Mouse (Mus musculus) MEL (cell line): Measurements from ENCODE around the gene Gpm6b.

Experiments
- BHLHE40 ChIP-seq: IDR thresholded peaks from 2 replicates; pipeline ENCODE4 v1.6.1; 2012; ENCODE audit warnings: low read depth, mild to moderate bottlenecking, inconsistent platforms, low read length, improper control_type of control experiment, borderline replicate concordance
- CTCF ChIP-seq, 3 experiments: IDR thresholded peaks in 2 of 3; conservative IDR thresholded peaks in 1 of 3; 2 replicates each; pipeline ENCODE4 v1.5.1; 2011 to 2012; ENCODE audit warnings: low read length in 3 of 3, low read depth in 2 of 3, mild to moderate bottlenecking in 2 of 3, improper control_type of control experiment in 1 of 3, inconsistent platforms in 1 of 3, mixed read lengths in 1 of 3, moderate library complexity in 1 of 3; ENCODE audit not compliant: control insufficient read depth in 1 of 3, insufficient read depth in 1 of 3, poor library complexity in 1 of 3, severe bottlenecking in 1 of 3
- EP300 ChIP-seq, 2 experiments: IDR thresholded peaks; 2 replicates each; pipeline ENCODE4 v1.6.1; 2011; ENCODE audit warnings: improper control_type of control experiment in 2 of 2, low read length in 2 of 2, low read depth in 1 of 2, mild to moderate bottlenecking in 1 of 2
- GATA1 ChIP-seq: IDR thresholded peaks from 2 replicates; pipeline ENCODE4 v1.6.1; 2011; ENCODE audit warnings: low read depth, low read length, improper control_type of control experiment
- MEF2A ChIP-seq: IDR thresholded peaks from 2 replicates; pipeline ENCODE4 v1.6.1; 2014; ENCODE audit warnings: low read depth, mild to moderate bottlenecking, inconsistent platforms, low read length, improper control_type of control experiment; ENCODE audit not compliant: poor library complexity, insufficient replicate concordance, severe bottlenecking; ENCODE audit errors: extremely low read depth
- NRF1 ChIP-seq: IDR thresholded peaks from 2 replicates; pipeline ENCODE4 v1.6.1; 2014; ENCODE audit warnings: low read depth, mild to moderate bottlenecking, inconsistent platforms, low read length, improper control_type of control experiment, moderate library complexity; ENCODE audit not compliant: poor library complexity, insufficient read depth, severe bottlenecking
- POLR2A ChIP-seq, 2 experiments: IDR thresholded peaks; 2 replicates each; pipeline ENCODE4 v1.6.1; 2011 to 2012; ENCODE audit warnings: low read length in 2 of 2, mild to moderate bottlenecking in 2 of 2, control low read depth in 1 of 2, improper control_type of control experiment in 1 of 2, low read depth in 1 of 2, moderate library complexity in 1 of 2; ENCODE audit not compliant: control insufficient read depth in 1 of 2, insufficient read depth in 1 of 2, poor library complexity in 1 of 2
- TAL1 ChIP-seq: IDR thresholded peaks from 2 replicates; pipeline ENCODE4 v1.6.1; 2012; ENCODE audit warnings: mild to moderate bottlenecking, inconsistent platforms, low read length, moderate library complexity, mixed read lengths
- USF2 ChIP-seq, 2 experiments: IDR thresholded peaks; 2 replicates each; pipeline ENCODE4 v1.6.1; 2011 to 2012; ENCODE audit warnings: improper control_type of control experiment in 2 of 2, low read length in 2 of 2, borderline replicate concordance in 1 of 2, inconsistent platforms in 1 of 2, low read depth in 1 of 2, mild to moderate bottlenecking in 1 of 2; ENCODE audit not compliant: insufficient read depth in 1 of 2

GRCm38 (mm10) chrX:166354913-166355312 is 116.2 kb downstream of the Gpm6b start:
- TF ChIP-seq TAL1 (no peak), GATA1 (no peak), MEF2A (no peak), USF2 (IDR thresholded peaks at IDR 0.05; ENCODE audit: borderline replicate concordance in 1 of 2, insufficient read depth in 1 of 2, low read depth in 1 of 2, low read length in 2 of 2) (no peak), EP300 (IDR thresholded peaks at IDR 0.05; ENCODE audit: low read depth in 1 of 2, low read length in 2 of 2) (no peak), NRF1 (no peak), CTCF (IDR thresholded peaks at IDR 0.05 in 2 of 3, conservative IDR thresholded peaks at IDR 0.05 in 1 of 3; ENCODE audit: control insufficient read depth in 1 of 3, insufficient read depth in 1 of 3, low read depth in 2 of 3, low read length in 3 of 3, poor library complexity in 1 of 3, severe bottlenecking in 1 of 3) (no peak), BHLHE40 (no peak), POLR2A (IDR thresholded peaks at IDR 0.05; ENCODE audit: control insufficient read depth in 1 of 2, insufficient read depth in 1 of 2, low read depth in 1 of 2, low read length in 2 of 2, poor library complexity in 1 of 2) (no peak)
